Mouse (Mus musculus) lung, postnatal 0 days (tissue): Measurements from ENCODE around the gene Chd9.

Source experiments
- CTCF ChIP-seq: IDR thresholded peaks from 2 replicates; pipeline ENCODE4 v1.5.1; 2016; ENCODE audit warnings: antibody characterized with exemption, mild to moderate bottlenecking
- EP300 ChIP-seq: IDR thresholded peaks from 2 replicates; pipeline ENCODE4 v1.6.1; 2016; ENCODE audit warnings: antibody characterized with exemption, mild to moderate bottlenecking, control low read depth

DNA sequence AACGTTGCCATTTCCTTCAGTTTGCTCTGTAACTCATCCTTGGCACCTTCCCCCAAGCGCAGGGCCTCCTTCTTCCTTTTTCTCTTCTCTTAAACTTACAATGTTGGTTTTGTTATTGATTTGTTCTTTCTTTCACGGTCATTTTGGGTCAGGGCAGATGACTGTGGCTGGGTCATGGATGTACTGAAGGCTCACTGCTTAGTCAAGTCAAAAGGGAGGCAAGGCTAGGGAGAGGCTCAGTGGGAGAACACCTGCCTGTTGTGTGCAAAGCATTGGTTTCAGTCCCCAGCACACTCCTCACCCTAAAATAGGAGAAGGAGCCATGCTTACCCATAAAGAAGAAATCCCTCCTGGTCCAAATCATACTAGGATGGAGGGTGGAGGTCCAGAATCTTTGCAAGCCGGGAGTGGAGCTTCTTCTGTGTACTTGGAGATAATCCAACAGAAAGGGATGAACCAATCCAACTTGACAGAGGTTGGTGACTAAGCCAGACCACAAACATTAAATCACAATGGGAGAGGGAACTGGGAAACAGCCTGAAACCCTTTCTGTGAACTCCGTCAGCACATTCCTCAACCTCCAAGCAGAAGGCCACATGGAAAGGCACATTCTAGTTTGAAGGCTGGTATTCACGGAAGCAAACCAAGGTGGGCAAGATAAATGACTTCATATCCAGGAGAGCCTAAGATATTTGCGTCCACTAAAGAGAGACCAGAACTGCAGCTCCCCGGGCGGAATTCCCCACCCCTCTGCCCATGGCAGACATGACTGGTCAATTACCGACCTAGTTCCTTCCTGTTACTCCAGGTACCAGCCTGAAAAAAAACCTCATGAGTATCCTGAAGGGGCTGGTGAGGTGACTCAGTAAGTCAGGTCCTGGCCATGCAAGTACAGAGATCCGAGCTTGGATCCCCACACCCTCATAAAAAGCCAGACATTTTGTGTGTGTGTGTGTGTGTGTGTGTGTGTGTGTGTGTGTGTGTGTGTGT, 11.9 kb downstream of the Chd9 start:
- TF ChIP-seq EP300 (no peak), CTCF (no peak)
